Mouse (Mus musculus) lung, postnatal 36 days (tissue): ENCODE results near the gene Usp22.
A peak's percentile ranks its signal among the peaks of the same experiment; 100 is the strongest.
"Not testable (repeated sequence)": the region's sequence is repeated elsewhere in the genome, so short reads cannot be mapped to it uniquely, and the experiment has no call there.

Source experiments
- DNase-seq: peaks from one replicate; pipeline ENCODE4 v3.0.0; 2022; ENCODE audit warnings: mixed read lengths

The Usp22 gene

DNA sequence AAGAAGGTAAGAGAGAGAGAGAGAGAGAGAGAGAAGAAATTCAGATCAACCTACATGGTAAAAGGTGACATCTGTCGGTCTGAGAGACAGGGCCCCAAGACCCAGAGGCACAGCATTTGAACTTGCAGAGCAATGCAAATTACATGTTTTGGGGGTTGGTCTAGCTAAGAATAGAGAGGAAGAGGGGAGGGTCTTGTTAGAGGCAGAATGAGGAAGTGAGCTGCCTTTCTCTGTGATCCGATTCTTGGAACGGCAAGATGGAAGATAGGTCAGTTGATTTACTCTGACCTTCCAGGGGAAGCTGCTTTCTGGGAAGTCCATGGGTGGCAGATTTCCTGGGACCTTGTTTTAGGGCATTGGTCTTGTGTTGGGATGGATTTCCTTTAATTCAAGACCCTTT, 32.6 kb downstream of the Usp22 start:
- DNase-seq, result peak; percentile 64

DNA sequence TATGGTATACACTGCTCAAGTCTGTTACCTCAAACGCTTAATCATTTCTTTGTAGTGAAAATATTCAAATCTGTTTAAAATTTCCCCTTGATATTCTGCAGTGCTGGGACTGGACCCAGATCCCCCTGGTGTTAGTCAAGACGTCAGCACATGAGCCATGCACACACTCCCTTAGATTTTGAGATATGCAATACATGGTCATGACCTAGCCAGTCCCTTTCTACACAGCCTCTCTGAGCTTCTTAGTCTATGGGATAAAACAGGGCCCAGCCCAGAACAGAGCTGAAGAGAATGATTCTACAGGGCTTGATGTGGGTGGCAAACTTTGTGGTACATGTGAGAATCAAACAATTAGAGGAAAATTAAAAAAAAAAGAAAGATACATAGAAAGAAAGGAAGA, 33.2 kb downstream of the Usp22 start:
- no peak for DNase-seq

- no peak for DNase-seq
Measured at GRCm38 (mm10) chr11:61132943-61133342, 41.9 kb downstream of the Usp22 start.

- DNase-seq, result not testable (repeated sequence)
Measured at GRCm38 (mm10) chr11:61130646-61131045, 44.2 kb downstream of the Usp22 start.

DNA sequence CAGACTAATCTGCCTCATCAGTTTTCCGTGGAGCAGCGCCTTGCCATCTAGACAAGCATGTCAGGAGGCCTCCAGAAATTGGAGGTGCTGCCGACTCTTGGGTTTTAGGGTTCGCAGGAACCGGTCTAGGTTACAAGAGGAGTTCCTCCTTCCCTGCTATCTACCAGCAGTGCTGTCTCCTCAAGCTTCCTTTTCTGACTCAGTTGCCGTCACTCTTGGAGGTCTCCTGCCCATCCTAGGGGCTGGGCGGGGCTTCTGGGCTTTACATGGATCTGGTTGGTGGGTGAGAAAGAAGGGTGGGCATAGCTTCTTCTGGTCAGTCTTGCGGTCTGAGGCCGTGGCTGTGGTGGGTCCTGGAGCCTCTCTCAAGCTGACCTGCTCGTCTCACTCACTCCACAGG, 45.5 kb downstream of the Usp22 start:
- no peak for DNase-seq

- no peak for DNase-seq
Measured at GRCm38 (mm10) chr11:61127421-61128055, 47.3 kb downstream of the Usp22 start.

- DNase-seq, result no peak
Measured at GRCm38 (mm10) chr11:61126606-61127355, 48.1 kb downstream of the Usp22 start, which contains the start of gene Tnfrsf13b. TSS of gene Tnfrsf13b (plus strand) at chr11:61126755.

DNA sequence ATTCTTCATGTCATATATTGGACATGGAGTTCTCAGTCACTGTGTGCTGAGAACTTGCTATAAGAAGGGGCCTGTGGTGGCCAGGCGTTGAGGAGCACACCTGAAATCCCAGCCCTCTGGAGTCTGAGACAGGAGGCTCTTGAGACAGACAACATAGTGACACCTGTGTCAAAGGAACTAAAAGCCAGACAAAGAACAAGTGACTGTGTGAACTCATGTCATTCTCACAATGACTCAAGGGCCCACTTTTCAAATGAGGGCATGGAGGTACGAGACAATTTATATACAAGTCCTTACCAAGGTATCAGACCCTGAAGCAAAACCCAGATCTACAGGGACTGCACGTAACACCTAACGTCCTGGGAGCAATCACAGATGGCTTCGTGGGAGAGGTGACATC, 48.9 kb downstream of the Usp22 start:
- DNase-seq, result no peak

DNA sequence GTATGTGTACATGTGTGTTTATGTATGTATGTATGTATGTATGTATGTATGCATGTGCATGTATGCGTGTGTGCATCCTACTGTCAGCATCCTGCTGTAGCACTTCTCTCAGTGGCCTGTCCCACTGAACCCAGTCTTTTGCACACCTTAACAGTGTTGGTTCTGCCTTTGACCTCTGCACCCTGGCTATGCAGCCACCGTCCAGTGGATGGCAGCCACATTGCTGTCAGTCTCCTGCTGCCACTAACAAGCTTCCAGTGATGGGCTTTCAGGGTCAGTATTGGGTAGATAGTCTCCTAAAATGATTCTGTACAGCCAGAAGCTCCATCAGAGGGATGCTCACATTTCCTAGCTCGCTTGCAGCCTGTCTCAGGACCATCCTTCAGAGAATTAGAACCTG, 51.0 kb downstream of the Usp22 start:
- no peak for DNase-seq

- peak; percentile 20 for DNase-seq
Measured at GRCm38 (mm10) chr11:61122769-61123288, 52.0 kb downstream of the Usp22 start.

DNA sequence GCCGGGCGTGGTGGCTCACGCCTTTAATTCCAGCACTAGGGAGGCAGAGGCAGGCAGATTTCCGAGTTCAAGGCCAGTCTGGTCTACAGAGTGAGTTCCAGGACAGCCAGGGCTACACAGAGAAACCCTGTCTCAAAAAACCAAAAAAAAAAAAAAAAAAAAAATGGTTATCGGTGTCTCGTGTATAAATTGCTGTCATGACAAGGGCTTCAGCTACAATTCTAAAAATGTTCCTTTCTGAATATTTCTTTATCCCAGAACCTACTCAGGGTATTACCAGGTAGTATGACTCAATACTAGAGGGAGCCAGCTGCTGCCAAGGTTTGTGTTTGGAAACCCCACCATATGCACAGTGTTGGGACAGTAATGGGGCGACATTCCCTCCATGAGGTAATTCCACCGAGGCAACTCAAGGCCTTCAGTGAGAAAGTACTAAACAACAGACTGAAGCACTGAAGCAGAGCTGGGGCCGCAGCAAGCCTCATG, 52.5 kb downstream of the Usp22 start:
- no peak for DNase-seq

GRCm38 (mm10) chr11:61119996-61120583, 54.8 kb downstream of the Usp22 start:
- DNase-seq, result no peak

- DNase-seq, result peak; percentile 55
Measured at GRCm38 (mm10) chr11:61116226-61116625, 58.6 kb downstream of the Usp22 start.

GRCm38 (mm10) chr11:61112323-61112995, 62.4 kb downstream of the Usp22 start:
- DNase-seq, result peak; percentile 18

GRCm38 (mm10) chr11:61111472-61111871, 63.4 kb downstream of the Usp22 start:
- DNase-seq, result no peak

DNA sequence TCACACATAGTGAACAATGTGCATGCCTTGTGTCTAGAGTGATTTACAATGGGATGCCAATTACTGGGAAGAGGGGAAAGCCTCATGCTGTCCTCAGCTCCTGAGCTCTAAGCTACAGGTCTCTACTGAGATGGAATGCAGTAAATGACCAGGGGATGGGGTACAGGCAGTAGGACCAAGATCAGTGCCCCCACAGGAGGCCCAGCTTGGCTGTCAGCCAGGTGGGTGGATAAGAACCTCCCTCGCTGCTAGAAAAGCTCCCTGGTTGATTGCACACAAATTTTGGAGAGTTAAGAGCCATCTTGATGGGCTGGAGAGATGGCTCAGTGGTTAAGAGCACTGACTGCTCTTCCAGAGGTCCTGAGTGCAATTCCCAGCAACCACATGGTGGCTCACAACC, 63.9 kb downstream of the Usp22 start:
- no peak for DNase-seq

GRCm38 (mm10) chr11:61110113-61110512, 64.7 kb downstream of the Usp22 start:
- DNase-seq, result no peak

GRCm38 (mm10) chr11:61109707-61110106, 65.1 kb downstream of the Usp22 start:
- no peak for DNase-seq

DNA sequence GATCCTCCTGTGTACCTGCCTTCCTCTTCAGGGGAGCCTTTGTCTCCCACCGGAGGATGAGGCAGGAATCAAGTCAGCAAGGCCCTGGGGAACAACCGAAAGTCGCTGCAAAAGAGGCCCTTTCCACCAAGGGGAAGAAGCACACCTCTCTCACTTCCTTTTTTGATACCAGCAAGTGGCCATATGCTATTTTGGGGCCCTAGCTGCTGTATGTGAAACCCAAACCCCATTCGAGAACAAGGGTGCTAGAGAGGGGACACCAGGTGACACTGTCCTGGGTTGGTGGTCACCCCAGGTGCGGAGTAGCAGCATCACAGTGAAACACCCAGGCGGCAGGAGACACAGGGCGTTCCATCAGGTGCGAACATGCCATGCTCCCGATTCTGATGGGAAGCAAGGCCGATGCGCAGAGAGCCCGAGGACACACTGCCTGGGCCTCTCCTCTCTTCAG, 65.9 kb downstream of the Usp22 start:
- DNase-seq, result peak; percentile 36

DNA sequence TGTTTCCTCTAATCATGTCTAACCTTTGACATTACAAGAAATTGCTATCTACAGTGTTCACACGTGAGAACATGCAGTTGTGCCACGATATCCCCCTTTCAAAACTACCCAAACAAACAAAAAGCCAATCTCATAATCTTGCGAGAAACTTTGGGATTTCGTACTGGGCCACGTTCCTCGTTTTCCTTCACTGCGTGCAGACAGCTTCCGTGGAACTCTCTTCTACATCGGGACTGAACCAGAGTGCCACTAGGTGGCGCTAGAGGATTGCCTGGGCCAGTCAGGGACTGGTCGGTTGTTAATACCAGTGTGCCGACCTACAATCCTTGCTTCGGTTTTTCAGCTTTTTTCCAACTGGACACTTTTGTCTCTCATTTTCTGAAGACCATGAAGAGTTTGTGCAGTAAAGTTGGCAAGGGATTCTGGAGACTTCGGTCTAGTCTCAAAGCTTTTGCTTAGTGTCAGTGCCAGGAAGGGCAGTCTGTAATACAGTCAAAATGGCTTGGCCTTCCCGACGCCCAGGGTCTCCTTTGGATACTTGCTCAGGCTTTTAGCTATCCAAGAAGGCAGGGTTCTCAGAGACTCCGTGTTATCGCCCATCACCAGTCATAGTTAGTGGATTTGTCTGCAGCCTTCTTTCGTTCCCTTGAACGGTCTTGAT, 70.5 kb downstream of the Usp22 start:
- DNase-seq, result peak; percentile 94

DNA sequence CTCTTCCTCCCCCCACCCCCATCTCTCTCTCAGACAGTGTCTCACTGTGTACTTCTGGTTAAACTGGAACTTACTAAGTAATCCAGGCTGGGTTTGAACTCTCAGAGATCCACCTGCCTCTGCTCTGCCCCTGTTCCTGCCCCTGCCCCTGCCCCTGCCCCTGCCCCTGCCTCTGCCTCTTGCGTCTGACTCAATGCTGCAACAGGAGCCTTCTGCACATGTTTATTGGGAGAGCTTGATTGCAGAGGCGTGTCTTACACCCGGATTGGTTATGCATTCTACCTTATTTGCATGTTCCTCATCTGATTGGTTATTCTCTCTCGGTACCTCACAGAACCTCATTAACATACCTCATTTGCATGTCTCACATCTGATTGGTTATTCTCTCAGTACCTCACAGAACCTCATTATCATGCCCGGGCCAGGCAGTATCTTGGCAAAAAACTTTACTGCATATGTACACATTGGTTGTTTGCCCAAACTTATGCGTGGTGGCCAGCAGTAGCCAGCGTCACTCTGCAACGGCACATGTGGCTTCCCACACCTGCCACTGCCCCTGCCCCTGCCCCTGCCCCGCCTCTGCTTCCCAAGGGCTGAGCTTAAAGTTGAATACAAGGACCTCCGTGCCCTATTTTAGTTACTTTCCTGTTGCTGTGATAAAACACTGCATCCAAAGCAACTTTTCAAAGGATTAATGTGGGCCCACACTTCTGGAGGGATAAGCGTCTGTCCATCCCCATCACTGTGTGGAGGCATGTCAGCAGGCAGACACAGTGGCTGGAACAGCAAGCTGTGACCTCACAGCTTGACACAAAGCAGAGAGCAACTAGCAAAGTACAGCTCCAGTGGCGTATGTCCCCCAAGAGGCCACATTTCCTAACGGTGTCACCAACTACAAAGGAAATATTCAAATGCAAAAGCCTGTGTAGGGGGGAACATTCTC, 72.2 kb downstream of the Usp22 start:
- DNase-seq, result no peak
